Mouse (Mus musculus): ENCODE data around the gene Sapcd1. TPM values are rescaled to one million over a fixed set of nuclear protein-coding genes. Genes with fewer than 3 reads are reported as not detected.

The Sapcd1 gene
- polyA plus RNA-seq, 1 experiment from 2014 or later = 3.0 TPM

GRCm38 (mm10) chr17:34982328-34982727 lies 45.5 kb downstream of the Sapcd1 start:
- Histone ChIP-seq H3K4me3 (ENCODE audit: low read length) (peak overlapping the region; percentile 60), H3K36me3 (ENCODE audit: control insufficient read depth, insufficient read depth) (peaks cover 14% of the 10 kb centered on the region), H3K4me2 (ENCODE audit: low read depth, low read length) (peak overlapping the region; percentile 83), H3K4me1 (ENCODE audit: control insufficient read depth, insufficient read depth, low read length) (peaks cover 10% of the 10 kb centered on the region), H3K9me3 (replicated peaks; ENCODE audit: control insufficient read depth, low read length) (no peaks in the 10 kb centered on the region), H3K27me3 (ENCODE audit: control insufficient read depth, insufficient read depth, low read length) (no peaks in the 10 kb centered on the region), H3K27ac (ENCODE audit: low read length) (peak overlapping the region; percentile 94), H3K9ac (ENCODE audit: low read length) (peak overlapping the region; percentile 89)
- no peak for ATAC-seq (replicated peaks; ENCODE audit: extremely low read depth, insufficient read depth, low FRiP score)
- WGBS = under 1% methylated on average over 15 of the region's 15 CpGs

DNA sequence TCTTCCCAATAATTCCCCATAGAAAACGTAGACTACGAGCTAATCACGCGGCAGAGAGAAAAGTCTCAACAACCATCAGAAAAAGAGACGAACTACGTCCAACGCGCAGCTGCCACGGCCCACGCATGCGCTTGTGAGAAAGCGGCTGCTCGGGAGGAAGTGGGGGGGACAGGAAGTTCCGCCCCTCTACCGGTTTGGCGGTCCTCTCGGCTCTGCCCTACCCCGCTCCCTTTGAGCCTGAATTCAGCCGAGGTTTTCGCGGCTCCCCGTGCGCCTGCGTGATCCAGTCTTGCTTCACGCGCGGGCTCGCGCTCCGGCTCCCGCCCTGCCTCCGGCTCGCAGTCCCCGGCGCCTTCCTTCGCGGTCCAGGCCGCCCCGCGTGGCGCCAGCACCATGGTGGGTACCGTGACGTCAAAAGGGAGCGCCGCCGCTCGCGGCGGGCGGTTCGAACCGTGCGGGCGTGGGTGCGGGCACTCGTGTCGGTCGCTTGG lies 46.1 kb downstream of the Sapcd1 start, which contains the start of gene Lsm2:
Gene Lsm2, plus strand, starts transcription at position 173 of the 491 bp plus-strand sequence.
- no peaks in the 10 kb centered on the region for H3K9me3 ChIP-seq (replicated peaks; ENCODE audit: control insufficient read depth, low read length)
- H3K27ac ChIP-seq (ENCODE audit: low read length) = peak within 1 kb of the TSS; percentile 94
- peak within 1 kb of the TSS; percentile 89 for H3K9ac ChIP-seq (ENCODE audit: low read length)
- peak; percentile 95 for ATAC-seq (replicated peaks; ENCODE audit: extremely low read depth, insufficient read depth, low FRiP score)
- peaks cover 14% of the 10 kb centered on the region for H3K36me3 ChIP-seq (ENCODE audit: control insufficient read depth, insufficient read depth)
- H3K4me3 ChIP-seq (ENCODE audit: low read length) = peak within 1 kb of the TSS; percentile 60
- peaks cover 10% of the 10 kb centered on the region for H3K4me1 ChIP-seq (ENCODE audit: control insufficient read depth, insufficient read depth, low read length)
- peak within 1 kb of the TSS; percentile 83 for H3K4me2 ChIP-seq (ENCODE audit: low read depth, low read length)
- under 1% methylated on average over 58 of the region's 58 CpGs for WGBS
- H3K27me3 ChIP-seq (ENCODE audit: control insufficient read depth, insufficient read depth, low read length) = no peaks in the 10 kb centered on the region

- WGBS = 10% methylated on average over 2 of the region's 2 CpGs
- H3K27ac ChIP-seq (ENCODE audit: low read length) = no peak overlapping the region
These were observed 47.2 kb downstream of the Sapcd1 start for GRCm38 (mm10) chr17:34980655-34981054.

GRCm38 (mm10) chr17:34979631-34980030 lies 48.2 kb downstream of the Sapcd1 start:
- Histone ChIP-seq H3K27ac (ENCODE audit: low read length) (no peak overlapping the region), H3K4me3 (ENCODE audit: low read length) (no peak overlapping the region), H3K4me1 (ENCODE audit: control insufficient read depth, insufficient read depth, low read length) (peaks cover 10% of the 10 kb centered on the region), H3K9ac (ENCODE audit: low read length) (no peak overlapping the region), H3K9me3 (replicated peaks; ENCODE audit: control insufficient read depth, low read length) (no peaks in the 10 kb centered on the region), H3K4me2 (ENCODE audit: low read depth, low read length) (no peak overlapping the region), H3K27me3 (ENCODE audit: control insufficient read depth, insufficient read depth, low read length) (no peaks in the 10 kb centered on the region), H3K36me3 (ENCODE audit: control insufficient read depth, insufficient read depth) (no peaks in the 10 kb centered on the region)
- no peak for ATAC-seq (replicated peaks; ENCODE audit: extremely low read depth, insufficient read depth, low FRiP score)
- WGBS = 94% methylated on average over 4 of the region's 4 CpGs

More at GRCm38 (mm10) chr17:34980655-34981054, 47.2 kb downstream of the Sapcd1 start:
- Histone ChIP-seq H3K4me1 (ENCODE audit: control insufficient read depth, insufficient read depth, low read length) (peaks cover 10% of the 10 kb centered on the region), H3K4me2 (ENCODE audit: low read depth, low read length) (peak overlapping the region; percentile 83), H3K36me3 (ENCODE audit: control insufficient read depth, insufficient read depth) (peaks cover 4% of the 10 kb centered on the region), H3K4me3 (ENCODE audit: low read length) (peak overlapping the region; percentile 60), H3K27me3 (ENCODE audit: control insufficient read depth, insufficient read depth, low read length) (no peaks in the 10 kb centered on the region), H3K9me3 (replicated peaks; ENCODE audit: control insufficient read depth, low read length) (no peaks in the 10 kb centered on the region), H3K9ac (ENCODE audit: low read length) (peak overlapping the region; percentile 89)
- no peak for ATAC-seq (replicated peaks; ENCODE audit: extremely low read depth, insufficient read depth, low FRiP score)

- H3K4me2 ChIP-seq (ENCODE audit: low read depth, low read length) = no peak overlapping the region
- no peaks in the 10 kb centered on the region for H3K9me3 ChIP-seq (replicated peaks; ENCODE audit: control insufficient read depth, low read length)
- H3K36me3 ChIP-seq (ENCODE audit: control insufficient read depth, insufficient read depth) = no peaks in the 10 kb centered on the region
- H3K4me3 ChIP-seq (ENCODE audit: low read length) = no peak overlapping the region
- 82% methylated on average over 27 of the region's 27 CpGs for WGBS
- peaks cover 10% of the 10 kb centered on the region for H3K4me1 ChIP-seq (ENCODE audit: control insufficient read depth, insufficient read depth, low read length)
- ATAC-seq (replicated peaks; ENCODE audit: extremely low read depth, insufficient read depth, low FRiP score) = no peak
- H3K27ac ChIP-seq (ENCODE audit: low read length) = no peak overlapping the region
- no peak overlapping the region for H3K9ac ChIP-seq (ENCODE audit: low read length)
- no peaks in the 10 kb centered on the region for H3K27me3 ChIP-seq (ENCODE audit: control insufficient read depth, insufficient read depth, low read length)
These were observed 49.6 kb downstream of the Sapcd1 start for GRCm38 (mm10) chr17:34978239-34978638.

GRCm38 (mm10) chr17:34977000-34977399 lies 50.8 kb downstream of the Sapcd1 start:
- no peak for ATAC-seq (replicated peaks; ENCODE audit: extremely low read depth, insufficient read depth, low FRiP score)
- WGBS = 88% methylated on average over 20 of the region's 20 CpGs

More at GRCm38 (mm10) chr17:34977000-34977399, 50.8 kb downstream of the Sapcd1 start:
- Histone ChIP-seq H3K36me3 (ENCODE audit: control insufficient read depth, insufficient read depth) (no peaks in the 10 kb centered on the region), H3K27me3 (ENCODE audit: control insufficient read depth, insufficient read depth, low read length) (no peaks in the 10 kb centered on the region), H3K4me3 (ENCODE audit: low read length) (no peak overlapping the region), H3K9ac (ENCODE audit: low read length) (no peak overlapping the region), H3K4me1 (ENCODE audit: control insufficient read depth, insufficient read depth, low read length) (peaks cover 9% of the 10 kb centered on the region; the same call in 1 of the 2 replicates), H3K27ac (ENCODE audit: low read length) (no peak overlapping the region), H3K9me3 (replicated peaks; ENCODE audit: control insufficient read depth, low read length) (no peaks in the 10 kb centered on the region), H3K4me2 (ENCODE audit: low read depth, low read length) (no peak overlapping the region)

Other genes starting within 250 kb of the Sapcd1 start
- not detected in 2 replicates for gene Cyp21a1, start 223.5 kb downstream of the Sapcd1 start, polyA plus RNA-seq (2015; fragmentation: Nextera tagmentation; extraction: Ambion mirVana)
- 17.1 and 24.4 TPM in 2 replicates for gene Stk19, start 191.1 kb downstream of the Sapcd1 start, polyA plus RNA-seq (2015; fragmentation: Nextera tagmentation; extraction: Ambion mirVana)
- 37.7 and 38.6 TPM in 2 replicates for gene Dxo, start 191.0 kb downstream of the Sapcd1 start, polyA plus RNA-seq (2015; fragmentation: Nextera tagmentation; extraction: Ambion mirVana)
- gene Skiv2l, start 177.8 kb downstream of the Sapcd1 start, polyA plus RNA-seq (2015; fragmentation: Nextera tagmentation; extraction: Ambion mirVana) = 32.9 and 33.9 TPM in 2 replicates
- 57.5 and 64.3 TPM in 2 replicates for gene Nelfe, start 177.6 kb downstream of the Sapcd1 start, polyA plus RNA-seq (2015; fragmentation: Nextera tagmentation; extraction: Ambion mirVana)
- gene Cfb, start 165.5 kb downstream of the Sapcd1 start, polyA plus RNA-seq (2015; fragmentation: Nextera tagmentation; extraction: Ambion mirVana) = 1.7 and 2.5 TPM in 2 replicates
- 1.4 and 1.5 TPM in 2 replicates for gene Zbtb12, start 148.5 kb downstream of the Sapcd1 start, polyA plus RNA-seq (2015; fragmentation: Nextera tagmentation; extraction: Ambion mirVana)
- not detected in 2 replicates for gene Gm20547, start 146.0 kb downstream of the Sapcd1 start, polyA plus RNA-seq (2015; fragmentation: Nextera tagmentation; extraction: Ambion mirVana)
- gene C2, start 129.8 kb downstream of the Sapcd1 start, polyA plus RNA-seq (2015; fragmentation: Nextera tagmentation; extraction: Ambion mirVana) = 2.2 and 2.6 TPM in 2 replicates
- gene Ehmt2, start 129.5 kb downstream of the Sapcd1 start, polyA plus RNA-seq (2015; fragmentation: Nextera tagmentation; extraction: Ambion mirVana) = 39.5 and 41.5 TPM in 2 replicates
- gene Slc44a4, start 113.5 kb downstream of the Sapcd1 start, polyA plus RNA-seq (2015; fragmentation: Nextera tagmentation; extraction: Ambion mirVana) = 0.16 and 0.68 TPM in 2 replicates
- 20.1 and 20.4 TPM in 2 replicates for gene Neu1, start 96.8 kb downstream of the Sapcd1 start, polyA plus RNA-seq (2015; fragmentation: Nextera tagmentation; extraction: Ambion mirVana)
- 0.11 and 0.18 TPM in 2 replicates for gene Hspa1b, start 68.8 kb downstream of the Sapcd1 start, polyA plus RNA-seq (2015; fragmentation: Nextera tagmentation; extraction: Ambion mirVana)
- not detected in 2 replicates for gene Gm20481, start 58.1 kb downstream of the Sapcd1 start, polyA plus RNA-seq (2015; fragmentation: Nextera tagmentation; extraction: Ambion mirVana)
- 3.9 and 4.4 TPM in 2 replicates for gene Hspa1a, start 55.9 kb downstream of the Sapcd1 start, polyA plus RNA-seq (2015; fragmentation: Nextera tagmentation; extraction: Ambion mirVana)
- 3.1 and 4.2 TPM in 2 replicates for gene Hspa1l, start 55.3 kb downstream of the Sapcd1 start, polyA plus RNA-seq (2015; fragmentation: Nextera tagmentation; extraction: Ambion mirVana)
- 132 and 134 TPM in 2 replicates for gene Lsm2, start 46.2 kb downstream of the Sapcd1 start, polyA plus RNA-seq (2015; fragmentation: Nextera tagmentation; extraction: Ambion mirVana)
- 69.9 and 75.0 TPM in 2 replicates for gene Vars, start 27.0 kb downstream of the Sapcd1 start, polyA plus RNA-seq (2015; fragmentation: Nextera tagmentation; extraction: Ambion mirVana)
- gene Vwa7, start 11.4 kb downstream of the Sapcd1 start, polyA plus RNA-seq (2015; fragmentation: Nextera tagmentation; extraction: Ambion mirVana) = 0.27 and 0.34 TPM in 2 replicates
- 3.5 and 3.7 TPM in 2 replicates for gene Msh5, start 18.7 kb upstream of the Sapcd1 start, polyA plus RNA-seq (2015; fragmentation: Nextera tagmentation; extraction: Ambion mirVana)
- 349 and 372 TPM in 2 replicates for gene Clic1, start 21.9 kb upstream of the Sapcd1 start, polyA plus RNA-seq (2015; fragmentation: Nextera tagmentation; extraction: Ambion mirVana)
- 171 and 193 TPM in 2 replicates for gene Ddah2, start 31.0 kb upstream of the Sapcd1 start, polyA plus RNA-seq (2015; fragmentation: Nextera tagmentation; extraction: Ambion mirVana)
- 0.17 TPM in 1 of 2 replicates, not detected in the other for gene Ly6g6c, start 37.4 kb upstream of the Sapcd1 start, polyA plus RNA-seq (2015; fragmentation: Nextera tagmentation; extraction: Ambion mirVana)
- gene Mpig6b, start 38.2 kb upstream of the Sapcd1 start, polyA plus RNA-seq (2015; fragmentation: Nextera tagmentation; extraction: Ambion mirVana) = 0.16 and 0.54 TPM in 2 replicates
- gene Ly6g6e, start 48.9 kb upstream of the Sapcd1 start, polyA plus RNA-seq (2015; fragmentation: Nextera tagmentation; extraction: Ambion mirVana) = 0.72 and 0.84 TPM in 2 replicates
- gene Ly6g6d, start 50.0 kb upstream of the Sapcd1 start, polyA plus RNA-seq (2015; fragmentation: Nextera tagmentation; extraction: Ambion mirVana) = 1.9 and 3.4 TPM in 2 replicates
- gene Ly6g6f, start 57.6 kb upstream of the Sapcd1 start, polyA plus RNA-seq (2015; fragmentation: Nextera tagmentation; extraction: Ambion mirVana) = 0.29 and 0.39 TPM in 2 replicates
- gene Abhd16a, start 61.2 kb upstream of the Sapcd1 start, polyA plus RNA-seq (2015; fragmentation: Nextera tagmentation; extraction: Ambion mirVana) = 80.9 and 83.3 TPM in 2 replicates
- 0.72 TPM in 1 of 2 replicates, not detected in the other for gene Ly6g5c, start 80.3 kb upstream of the Sapcd1 start, polyA plus RNA-seq (2015; fragmentation: Nextera tagmentation; extraction: Ambion mirVana)
- 0.57 and 0.63 TPM in 2 replicates for gene Ly6g5b, start 87.4 kb upstream of the Sapcd1 start, polyA plus RNA-seq (2015; fragmentation: Nextera tagmentation; extraction: Ambion mirVana)
- gene Gpank1, start 93.4 kb upstream of the Sapcd1 start, polyA plus RNA-seq (2015; fragmentation: Nextera tagmentation; extraction: Ambion mirVana) = 13.6 and 14.9 TPM in 2 replicates
- 224 and 232 TPM in 2 replicates for gene Csnk2b, start 94.0 kb upstream of the Sapcd1 start, polyA plus RNA-seq (2015; fragmentation: Nextera tagmentation; extraction: Ambion mirVana)
- gene D17H6S53E, start 98.4 kb upstream of the Sapcd1 start, polyA plus RNA-seq (2015; fragmentation: Nextera tagmentation; extraction: Ambion mirVana) = 10.1 and 10.2 TPM in 2 replicates
- gene Apom, start 104.0 kb upstream of the Sapcd1 start, polyA plus RNA-seq (2015; fragmentation: Nextera tagmentation; extraction: Ambion mirVana) = 0.60 and 0.89 TPM in 2 replicates
- gene Bag6, start 107.2 kb upstream of the Sapcd1 start, polyA plus RNA-seq (2015; fragmentation: Nextera tagmentation; extraction: Ambion mirVana) = 37.5 and 40.5 TPM in 2 replicates
- 103 and 113 TPM in 2 replicates for gene Prrc2a, start 136.9 kb upstream of the Sapcd1 start, polyA plus RNA-seq (2015; fragmentation: Nextera tagmentation; extraction: Ambion mirVana)
- gene Aif1, start 148.1 kb upstream of the Sapcd1 start, polyA plus RNA-seq (2015; fragmentation: Nextera tagmentation; extraction: Ambion mirVana) = 6.0 and 10.9 TPM in 2 replicates
- gene Lst1, start 160.4 kb upstream of the Sapcd1 start, polyA plus RNA-seq (2015; fragmentation: Nextera tagmentation; extraction: Ambion mirVana) = 7.9 and 8.2 TPM in 2 replicates
- 3.5 and 6.4 TPM in 2 replicates for gene Ltb, start 166.4 kb upstream of the Sapcd1 start, polyA plus RNA-seq (2015; fragmentation: Nextera tagmentation; extraction: Ambion mirVana)
- gene Tnf, start 174.0 kb upstream of the Sapcd1 start, polyA plus RNA-seq (2015; fragmentation: Nextera tagmentation; extraction: Ambion mirVana) = 0.20 and 0.33 TPM in 2 replicates
- gene Lta, start 177.3 kb upstream of the Sapcd1 start, polyA plus RNA-seq (2015; fragmentation: Nextera tagmentation; extraction: Ambion mirVana) = 0.27 and 0.79 TPM in 2 replicates
- gene Gm16181, start 192.8 kb upstream of the Sapcd1 start, polyA plus RNA-seq (2015; fragmentation: Nextera tagmentation; extraction: Ambion mirVana) = 0.41 and 1.2 TPM in 2 replicates
- 10.1 and 10.4 TPM in 2 replicates for gene Atp6v1g2, start 205.6 kb upstream of the Sapcd1 start, polyA plus RNA-seq (2015; fragmentation: Nextera tagmentation; extraction: Ambion mirVana)
- gene Nfkbil1, start 207.8 kb upstream of the Sapcd1 start, polyA plus RNA-seq (2015; fragmentation: Nextera tagmentation; extraction: Ambion mirVana) = 8.4 and 8.8 TPM in 2 replicates
- 256 and 260 TPM in 2 replicates for gene Ddx39b, start 213.7 kb upstream of the Sapcd1 start, polyA plus RNA-seq (2015; fragmentation: Nextera tagmentation; extraction: Ambion mirVana)
- 90.5 and 110 TPM in 2 replicates for gene H2-D1, start 234.7 kb upstream of the Sapcd1 start, polyA plus RNA-seq (2015; fragmentation: Nextera tagmentation; extraction: Ambion mirVana)

Data from heart, embryonic 16.5 days (tissue).